7 mouse cellular contexts compared by ENCODE assay signal in genomic region chr13:91461299-91461698, GRCm38 (mm10). TPM values are rescaled to one million over a fixed set of nuclear protein-coding genes. Genes with fewer than 3 reads are reported as not detected.
DNase-seq lines count a peak whose midpoint lies in the region; ATAC-seq and TF ChIP-seq lines count a peak whose summit lies in the region.

No protein-coding gene starts in this region.

- TF ChIP-seq POLR2A in spleen, adult 2 months (IDR thresholded peaks at IDR 0.05; ENCODE audit: low read depth, low read length), result no peak

- no peak for DNase-seq in spleen, adult 2 months (ENCODE audit: low read depth in 1 of 2, low spot score in 2 of 2)
- no peak for DNase-seq in spleen, postnatal 4 days (ENCODE audit: low spot score in 2 of 2)
- no peak for DNase-seq in liver, embryonic 14.5 days (ENCODE audit: low read depth in 3 of 3, low spot score in 3 of 3)
- DNase-seq in c-Kit-positive CD71-positive TER-119-positive erythroid progenitor cells, embryonic 14.5 days (ENCODE audit: low spot score), result no peak
- no peak for DNase-seq in adrenal gland, postnatal 25 days

- H3K27ac ChIP-seq in spleen, adult 2 months (ENCODE audit: insufficient read depth, low read length), result no peak overlapping the region
- peak overlapping the region; percentile 97 for H3K27ac ChIP-seq in forebrain, embryonic 13.5 days
- peak overlapping the region; percentile 78 for H3K27ac ChIP-seq in liver, embryonic 14.5 days

- H3K4me3 ChIP-seq in spleen, adult 2 months (ENCODE audit: extremely low read depth, insufficient read depth, insufficient read length), result peak overlapping the region; percentile 97
- peak overlapping the region; percentile 97 for H3K4me3 ChIP-seq in forebrain, embryonic 13.5 days
- peak overlapping the region; percentile 84 to 93 for H3K4me3 ChIP-seq in liver, embryonic 14.5 days (ENCODE audit: insufficient read depth in 1 of 2, low read depth in 2 of 2, low read length in 2 of 2)

- peaks cover 10% of the 10 kb centered on the region for H3K27me3 ChIP-seq in spleen, adult 2 months (ENCODE audit: control insufficient read depth, insufficient read depth, low read length)
- no peaks in the 10 kb centered on the region for H3K27me3 ChIP-seq in forebrain, embryonic 13.5 days
- H3K27me3 ChIP-seq in liver, embryonic 14.5 days (ENCODE audit: control insufficient read depth, insufficient read depth, low read length), result no peaks in the 10 kb centered on the region

- TF ChIP-seq CTCF in spleen, adult 2 months (IDR thresholded peaks at IDR 0.05; ENCODE audit: extremely low read depth, insufficient read depth, insufficient read length, insufficient replicate concordance), result no peak
- TF ChIP-seq CTCF in liver, embryonic 14.5 days (IDR thresholded peaks at IDR 0.05; ENCODE audit: low read depth), result no peak

- H3K4me1 ChIP-seq in spleen, adult 2 months (ENCODE audit: control insufficient read depth, insufficient read depth, insufficient read length), result no peaks in the 10 kb centered on the region; the same call in 1 of the 2 replicates
- peaks cover 42% of the 10 kb centered on the region for H3K4me1 ChIP-seq in forebrain, embryonic 13.5 days
- peaks cover 44 to 45% of the 10 kb centered on the region in 2 experiments for H3K4me1 ChIP-seq in liver, embryonic 14.5 days (replicated peaks; ENCODE audit: control insufficient read depth in 2 of 2, insufficient read depth in 2 of 2, low read length in 1 of 2)

- no peak for TF ChIP-seq EP300 in liver, embryonic 14.5 days (IDR thresholded peaks at IDR 0.05; ENCODE audit: low read depth)

- WGBS in spleen, adult 2 months, result 2% methylated on average over 37 of the region's 61 CpGs
- WGBS in forebrain, embryonic 13.5 days, result under 1% methylated on average over 16 of the region's 61 CpGs
- 2% methylated on average over 34 of the region's 61 CpGs for WGBS in liver, embryonic 14.5 days (ENCODE audit: insufficient replicate concordance)

- H3K9me3 ChIP-seq in forebrain, embryonic 13.5 days (replicated peaks), result no peaks in the 10 kb centered on the region
- no peaks in the 10 kb centered on the region for H3K9me3 ChIP-seq in liver, embryonic 14.5 days (ENCODE audit: control insufficient read depth, low read length)

- no peaks in the 10 kb centered on the region for H3K36me3 ChIP-seq in spleen, adult 2 months (ENCODE audit: control insufficient read depth, insufficient read depth, low read length)
- no peaks in the 10 kb centered on the region for H3K36me3 ChIP-seq in forebrain, embryonic 13.5 days (ENCODE audit: poor library complexity, severe bottlenecking)
- H3K36me3 ChIP-seq in liver, embryonic 14.5 days (replicated peaks; ENCODE audit: control insufficient read depth, insufficient read depth, low read depth), result no peaks in the 10 kb centered on the region

- H3K9ac ChIP-seq in forebrain, embryonic 13.5 days, result peak overlapping the region; percentile 94
- H3K9ac ChIP-seq in liver, embryonic 14.5 days (replicated peaks), result peak overlapping the region; percentile 96

- peak overlapping the region; percentile 87 for H3K4me2 ChIP-seq in forebrain, embryonic 13.5 days
- peak overlapping the region; percentile 82 for H3K4me2 ChIP-seq in liver, embryonic 14.5 days (ENCODE audit: low read depth)

- ATAC-seq in forebrain, embryonic 13.5 days, result peak; percentile 11
- no peak for ATAC-seq in liver, embryonic 14.5 days (ENCODE audit: insufficient read depth)
- no peak for ATAC-seq in frontal cortex, adult (ENCODE audit: low TSS enrichment)

RNA-seq across cellular contexts. Expression of gene Ssbp2, which starts 1.2 kb away (rescaled TPM):
- 7.2 and 8.9 TPM in 2 replicates for polyA plus RNA-seq in spleen, adult 2 months (2012; rRNA removed)
- 202 and 241 TPM in 2 replicates for polyA plus RNA-seq in forebrain, embryonic 13.5 days (2015; fragmentation: Nextera tagmentation; extraction: Ambion mirVana)
- polyA plus RNA-seq in liver, embryonic 14.5 days (2012; rRNA removed), result 21.4 and 23.7 TPM in 2 replicates
- 43.0 and 47.2 TPM in 2 replicates for polyA plus RNA-seq in liver, embryonic 14.5 days (2014; fragmentation: Nextera tagmentation; extraction: Ambion mirVana)
- 25.4 and 30.5 TPM in 2 replicates for total RNA-seq in adrenal gland, postnatal 25 days (2021)
